Mouse (Mus musculus) MN1 (cell line): Measurements from ENCODE around the gene Ssr1.

Experiments used
- DNase-seq: peaks from one replicate; pipeline ENCODE4 v3.0.0-alpha.2; 2016; ENCODE audit warnings: low spot score

The Ssr1 gene

DNA sequence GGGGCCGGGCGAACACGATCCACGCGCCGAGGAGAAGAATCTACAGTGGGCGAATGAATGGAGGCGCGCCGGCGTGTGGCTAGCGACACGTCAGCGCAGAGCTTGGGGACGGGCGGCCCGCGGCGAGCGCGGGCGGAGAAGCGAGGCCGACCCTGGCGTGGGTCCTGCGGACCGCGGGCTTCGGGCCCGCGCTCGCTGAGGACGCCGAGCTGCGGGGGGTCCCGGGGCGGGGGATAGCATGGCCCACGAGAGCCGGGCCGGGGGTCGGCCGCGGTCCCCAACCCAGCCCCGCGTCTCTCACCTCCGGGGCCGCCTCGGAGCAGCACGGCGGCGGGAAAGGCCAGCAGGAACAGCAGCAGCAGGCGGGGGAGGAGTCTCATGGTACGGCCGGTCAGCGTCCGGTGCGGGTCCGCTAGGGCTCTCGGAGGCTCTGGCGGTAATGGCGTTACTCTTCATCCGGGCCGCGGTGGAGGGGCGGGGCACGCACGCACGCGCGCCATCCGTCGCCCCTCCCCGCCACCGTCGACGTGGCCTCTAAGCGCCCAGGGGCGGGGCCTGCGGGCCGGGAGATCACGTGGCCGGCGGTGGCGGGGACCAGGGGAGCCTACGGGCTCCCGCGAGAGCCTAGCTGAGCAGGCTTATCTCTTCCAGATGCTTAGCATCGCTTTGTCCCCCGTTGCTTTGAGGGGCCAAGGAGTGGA lies at the start of gene Ssr1:
TSS of gene Ssr1 (minus strand) at position 514 of the 701 bp plus-strand sequence.
- DNase-seq = peak; percentile 95

DNA sequence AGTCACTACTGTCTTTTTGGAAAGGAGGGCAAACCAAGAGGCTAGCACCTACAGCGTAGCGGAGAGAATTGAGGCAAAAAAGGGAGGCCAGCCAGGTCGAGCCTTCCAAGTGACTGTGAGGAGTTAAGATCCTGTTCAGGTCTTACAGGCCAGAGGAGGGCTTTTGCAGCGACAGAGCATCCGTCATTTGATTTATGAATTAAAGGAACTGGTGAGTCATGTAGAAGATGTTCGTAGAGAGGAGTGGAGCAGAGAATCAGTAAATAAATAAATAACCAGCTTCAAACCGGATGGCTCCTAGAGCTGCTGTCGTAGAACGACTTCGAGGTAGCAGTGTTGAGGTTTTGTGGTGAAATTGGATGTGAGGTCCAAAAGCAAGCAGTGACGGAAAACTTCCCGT lies 43.8 kb upstream of the Ssr1 start:
- peak; percentile 64 for DNase-seq

- peak; percentile 96 for DNase-seq
Observed at GRCm38 (mm10) chr13:38037044-38037687, 43.1 kb upstream of the Ssr1 start, which contains the start of gene Cage1. Gene Cage1, minus strand, starts transcription at chr13:38037069.

DNA sequence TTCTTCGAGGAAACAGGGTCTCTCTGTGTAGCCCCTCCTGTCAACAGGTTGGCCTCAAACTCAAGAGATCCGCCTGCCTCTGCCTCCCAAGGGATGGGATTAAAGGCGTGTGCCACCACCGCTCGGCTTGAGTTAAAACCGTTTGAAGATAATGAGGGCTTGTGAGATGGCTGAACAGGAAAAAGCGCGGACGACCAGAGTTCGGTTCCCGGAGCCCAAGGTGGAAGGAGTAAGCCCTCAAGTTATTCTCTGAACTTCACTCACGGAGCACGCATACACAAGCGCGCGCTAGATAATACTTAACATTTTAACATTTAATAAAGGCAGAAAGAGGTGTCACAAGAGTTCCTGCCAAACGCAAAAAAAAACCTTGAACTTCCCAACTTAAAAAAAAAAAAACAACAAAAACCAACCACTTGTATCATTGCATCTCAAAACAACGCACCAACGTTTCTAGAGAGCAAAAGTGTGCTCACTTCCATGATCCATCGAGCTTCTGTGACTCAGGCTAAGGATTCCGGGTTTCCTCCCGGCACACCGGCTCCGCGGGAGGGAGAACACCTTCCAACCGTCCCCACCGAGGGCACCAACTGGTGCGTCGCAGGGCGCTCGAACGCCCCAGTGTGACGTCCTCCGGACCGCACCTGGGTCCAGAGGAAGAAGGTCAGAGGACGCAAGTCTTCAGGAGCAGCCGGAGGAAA lies 42.5 kb upstream of the Ssr1 start, which contains the start of gene Riok1:
TSS of gene Riok1 (plus strand) at position 653 of the 701 bp plus-strand sequence.
- DNase-seq = no peak

- DNase-seq = no peak
Observed at GRCm38 (mm10) chr13:38028407-38028806, 34.4 kb upstream of the Ssr1 start.

DNA sequence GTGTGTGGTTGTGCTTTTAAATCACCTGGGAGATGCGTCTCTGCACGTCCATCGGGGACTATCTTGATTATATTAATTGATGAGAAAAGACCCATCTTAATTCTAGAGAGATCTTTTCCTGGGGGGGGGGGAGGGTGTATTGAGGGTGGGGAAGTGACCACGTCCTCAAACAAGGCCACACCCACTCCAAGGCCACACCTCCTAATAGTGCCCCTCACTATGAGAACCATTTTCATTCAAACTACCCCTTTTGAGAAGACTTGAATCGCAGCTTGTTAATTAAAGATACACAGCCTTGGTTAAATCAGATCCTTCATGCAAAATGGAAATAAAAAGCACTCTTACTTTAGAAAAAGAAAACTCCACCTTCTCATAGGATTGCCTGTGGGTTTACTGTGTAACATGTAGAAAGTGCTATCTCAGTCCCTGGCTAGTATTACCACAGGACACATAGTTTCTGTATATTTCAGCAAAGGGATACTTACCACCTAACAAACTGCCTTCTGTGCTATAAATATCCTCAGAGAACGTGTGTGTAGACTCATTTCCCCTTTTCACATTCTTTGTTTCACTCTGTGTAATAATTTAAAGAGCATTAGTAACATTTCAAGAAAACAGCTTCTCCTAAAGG lies 33.7 kb upstream of the Ssr1 start:
- no peak for DNase-seq

GRCm38 (mm10) chr13:38025874-38026273 lies 31.9 kb upstream of the Ssr1 start:
- DNase-seq = no peak

- no peak for DNase-seq
Observed at GRCm38 (mm10) chr13:38018791-38019190, 24.8 kb upstream of the Ssr1 start.

DNA sequence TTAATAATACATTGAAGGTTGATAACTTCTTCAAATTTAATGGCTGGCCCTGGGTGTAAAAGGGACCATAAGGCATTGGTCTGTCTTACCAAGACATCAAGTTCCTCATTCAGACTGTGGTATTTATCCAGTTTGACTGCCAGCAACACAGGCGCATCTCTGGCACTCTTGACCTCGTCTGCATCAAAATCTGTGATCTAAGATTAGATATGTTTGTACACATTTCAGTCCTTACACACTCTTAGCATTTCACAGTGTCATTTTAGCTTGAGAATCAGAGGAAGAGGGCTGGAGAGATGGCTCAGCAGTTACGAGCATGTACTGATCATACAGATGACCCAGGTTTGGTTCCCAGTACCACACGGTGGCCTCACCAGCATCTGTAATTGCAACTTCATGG lies 21.6 kb upstream of the Ssr1 start:
- DNase-seq = no peak

DNA sequence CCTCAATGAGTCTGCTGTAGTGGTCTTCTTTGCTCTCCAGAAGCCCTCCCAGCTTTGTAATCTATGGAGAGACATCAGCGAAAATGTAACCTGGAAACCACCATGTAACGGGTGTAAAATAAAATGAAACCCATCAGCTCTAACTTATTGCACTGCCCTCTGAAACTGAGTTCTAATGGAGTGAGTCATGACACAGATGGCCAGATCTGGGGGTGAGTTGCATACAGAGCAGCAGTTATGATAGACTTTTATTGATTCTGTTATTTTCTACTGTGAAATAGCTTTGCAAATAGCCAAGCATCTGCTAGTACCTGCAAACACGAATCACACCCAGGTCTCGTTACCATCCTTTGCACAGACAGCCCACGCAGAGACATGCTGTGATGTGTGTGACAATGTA lies 18.4 kb upstream of the Ssr1 start:
- DNase-seq = peak; percentile 31

- no peak for DNase-seq
Observed at GRCm38 (mm10) chr13:38010444-38010910, 16.5 kb upstream of the Ssr1 start.

GRCm38 (mm10) chr13:38009721-38010408 lies 15.8 kb upstream of the Ssr1 start:
- no peak for DNase-seq

DNA sequence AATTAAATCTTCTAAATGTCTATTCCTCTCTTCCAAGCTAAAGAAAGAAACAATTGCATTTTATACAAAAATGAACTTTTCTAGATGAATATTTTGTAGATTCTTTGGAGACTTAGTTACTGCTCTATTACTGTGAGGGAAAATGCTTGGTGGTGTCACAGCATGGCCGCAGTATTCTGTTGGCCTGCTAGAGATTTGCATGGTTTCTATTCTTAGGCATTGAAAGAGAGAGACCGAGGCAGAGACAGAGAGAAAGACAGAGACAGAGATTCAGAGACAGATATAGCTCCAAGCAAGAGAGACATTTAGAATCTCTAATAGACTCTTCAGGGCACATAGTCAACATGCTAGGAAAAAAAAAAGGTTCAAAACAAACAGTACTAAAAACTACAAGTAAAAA lies 14.0 kb upstream of the Ssr1 start:
- no peak for DNase-seq

GRCm38 (mm10) chr13:38002461-38002860 lies 8.4 kb upstream of the Ssr1 start:
- DNase-seq = no peak

DNA sequence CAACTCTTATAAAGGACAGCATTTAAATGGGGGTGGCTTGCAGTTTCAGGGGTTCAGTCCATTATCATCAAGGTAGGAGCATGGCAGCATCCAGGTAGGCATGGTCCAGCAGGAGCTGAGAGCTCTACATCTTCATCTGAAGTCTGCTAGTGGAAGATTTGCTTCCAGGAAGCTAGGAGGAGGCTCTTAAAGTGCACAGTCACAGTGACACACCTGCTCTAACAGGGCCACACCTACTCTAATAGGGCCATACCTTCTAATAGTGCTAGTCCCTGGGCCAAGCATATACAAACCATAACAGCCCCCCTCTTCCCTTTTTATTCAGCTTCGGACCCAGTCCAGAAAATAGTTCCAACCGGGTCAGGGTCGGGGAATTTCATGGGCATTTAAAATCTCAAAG lies 5.7 kb upstream of the Ssr1 start:
- DNase-seq = no peak

- no peak for DNase-seq
Observed at GRCm38 (mm10) chr13:37994405-37994749, 360 bp upstream of the Ssr1 start.

DNA sequence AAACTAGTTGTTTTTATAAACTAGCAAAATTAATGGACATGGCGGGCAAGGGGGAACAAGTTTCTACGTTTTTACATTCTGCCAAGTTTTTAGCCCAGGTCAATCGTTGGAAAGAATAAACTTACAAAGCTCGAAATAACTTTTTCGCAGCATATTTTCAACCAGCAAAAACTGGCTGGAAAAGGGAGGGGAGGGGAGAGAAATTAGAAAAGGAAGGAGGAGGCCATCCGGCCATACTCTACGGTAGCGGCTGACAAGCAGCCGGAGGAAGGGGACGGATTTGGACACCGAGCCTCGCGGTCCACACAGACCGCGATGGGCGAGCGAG lies 677 bp downstream of the Ssr1 start:
- DNase-seq = no peak

DNA sequence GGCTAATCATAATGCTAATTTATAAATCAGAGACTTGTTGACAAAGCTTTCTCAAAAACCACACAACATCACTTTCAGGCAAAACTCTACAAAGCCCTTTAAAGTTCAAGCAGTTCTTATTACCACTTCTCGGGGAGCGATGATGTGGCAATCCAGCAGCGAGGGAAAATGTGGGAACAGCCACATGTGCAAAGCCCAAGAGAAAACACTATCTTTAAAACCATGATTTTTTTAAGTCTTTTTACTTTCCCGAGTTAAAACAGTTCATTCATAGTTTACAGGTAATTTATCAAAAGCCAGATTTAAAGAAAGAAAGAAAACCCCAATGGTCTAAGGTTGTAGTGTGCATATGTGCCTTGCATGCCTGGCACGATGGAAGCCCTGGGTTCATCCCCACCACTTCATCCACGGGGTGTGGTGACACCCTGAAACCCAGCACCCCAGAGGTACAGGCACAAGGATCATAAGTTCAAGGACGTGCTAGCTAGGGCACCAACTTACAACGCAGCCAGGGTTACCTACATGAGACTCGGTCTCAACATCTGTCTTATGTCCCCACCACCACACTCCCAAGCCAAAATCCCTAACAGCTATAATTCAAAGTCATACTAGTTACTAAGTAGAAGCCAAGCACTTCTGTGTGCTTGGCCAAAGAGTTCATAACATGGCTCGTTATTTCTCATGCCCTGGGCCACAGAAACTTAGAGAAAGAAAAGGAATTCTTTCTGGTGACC lies 1.2 kb downstream of the Ssr1 start:
- DNase-seq = no peak

- DNase-seq = no peak
Observed at GRCm38 (mm10) chr13:37989701-37990100, 4.3 kb downstream of the Ssr1 start.

GRCm38 (mm10) chr13:37986166-37986565 lies 7.9 kb downstream of the Ssr1 start:
- no peak for DNase-seq

- DNase-seq = no peak
Observed at GRCm38 (mm10) chr13:37981063-37981462, 13.0 kb downstream of the Ssr1 start.
